Mouse (Mus musculus) heart, embryonic 14.5 days (tissue): ENCODE results near the gene Fam189b. TPM values are rescaled to one million over a fixed set of nuclear protein-coding genes. Genes with fewer than 3 reads are reported as not detected.

Source experiments
- ATAC-seq: fragments of 200-750 bp; cut with Nextera tagmentation; 2 replicates; pipeline ENCODE4 v1.8.0; 2017; ENCODE audit warnings: low read depth, moderate TSS enrichment; ENCODE audit not compliant: insufficient number of reproducible peaks, insufficient read depth, low FRiP score
- H3K27ac ChIP-seq, 2 experiments: fragments of 200-500 bp in 1 of 2; fragments of 300-500 bp in 1 of 2; sonication (generic) in 1 of 2; replicated peaks in 1 of 2; 2 replicates each; pipeline ENCODE4 v1.5.1; 2012 to 2014; ENCODE audit warnings: low read depth in 2 of 2, low read length in 2 of 2, control low read depth in 1 of 2, mild to moderate bottlenecking in 1 of 2, mixed read lengths in 1 of 2; ENCODE audit not compliant: control insufficient read depth in 1 of 2, insufficient read depth in 1 of 2
- H3K27me3 ChIP-seq: fragments of 300-500 bp; sonication (generic); 2 replicates; pipeline ENCODE4 v1.6.1; 2014; ENCODE audit warnings: mild to moderate bottlenecking, low read length, control low read depth; ENCODE audit not compliant: control insufficient read depth, insufficient read depth
- H3K36me3 ChIP-seq: fragments of 300-500 bp; sonication (generic); 2 replicates; pipeline ENCODE4 v1.6.1; 2014; ENCODE audit warnings: mild to moderate bottlenecking, control low read depth, low read length, mixed read lengths; ENCODE audit not compliant: control insufficient read depth, insufficient read depth
- H3K4me1 ChIP-seq, 2 experiments: fragments of 200-500 bp in 1 of 2; fragments of 300-500 bp in 1 of 2; sonication (generic) in 1 of 2; 2 replicates each; pipeline ENCODE4 v1.6.1; 2012 to 2014; ENCODE audit warnings: low read length in 2 of 2, control low read depth in 1 of 2, mixed read lengths in 1 of 2; ENCODE audit not compliant: control insufficient read depth in 2 of 2, insufficient read depth in 2 of 2
- H3K4me2 ChIP-seq: fragments of 300-500 bp; sonication (generic); 2 replicates; pipeline ENCODE4 v1.6.1; 2014; ENCODE audit warnings: mild to moderate bottlenecking, low read length
- H3K4me3 ChIP-seq, 2 experiments: fragments of 200-500 bp in 1 of 2; fragments of 300-500 bp in 1 of 2; sonication (generic) in 1 of 2; 2 replicates each; pipeline ENCODE4 v1.5.1; 2012 to 2014; ENCODE audit warnings: low read length in 2 of 2, mild to moderate bottlenecking in 2 of 2, control low read depth in 1 of 2, low read depth in 1 of 2, moderate library complexity in 1 of 2; ENCODE audit not compliant: control insufficient read depth in 1 of 2, insufficient read depth in 1 of 2
- H3K9ac ChIP-seq: fragments of 300-500 bp; sonication (generic); 2 replicates; pipeline ENCODE4 v1.6.1; 2014; ENCODE audit warnings: mild to moderate bottlenecking, low read length
- H3K9me3 ChIP-seq: fragments of 300-500 bp; sonication (generic); 2 replicates; pipeline ENCODE4 v1.6.1; 2016; ENCODE audit warnings: low read length, control low read depth; ENCODE audit not compliant: control insufficient read depth
- WGBS: fragments of 180-500 bp; shearing (Covaris S2); extraction: QIAGEN DNeasy Blood & Tissue Kit; methylation state at CpG from one replicate; pipeline ENCODE4 v1.1.7; 2014; 5-methylcytosine and 5-hydroxymethylcytosine counted together
- polyA plus RNA-seq: library from polyadenylated mRNA; unstranded; fragments of >200 nt; fragmentation: Nextera tagmentation; extraction: Ambion mirVana; gene quantifications from 2 replicates; pipeline ENCODE4 v1.2.1, GENCODE M21; 2014

Fam189b gene
- polyA plus RNA-seq, 1 experiment from 2014 or later, result 12.8 TPM

GRCm38 (mm10) chr3:89193853-89194252, 10.9 kb downstream of the Fam189b start:
- H3K36me3 ChIP-seq, result no peaks in the 10 kb centered on the region
- WGBS, result 87% methylated on average over 2 of the region's 2 CpGs
- no peak for ATAC-seq
- H3K9ac ChIP-seq, result no peak overlapping the region
- no peaks in the 10 kb centered on the region for H3K27me3 ChIP-seq
- H3K9me3 ChIP-seq, result no peaks in the 10 kb centered on the region
- no peak overlapping the region for H3K4me2 ChIP-seq
- peaks cover 4 to 9% of the 10 kb centered on the region in 2 experiments for H3K4me1 ChIP-seq
- H3K4me3 ChIP-seq, result no peak overlapping the region
- no peak overlapping the region for H3K27ac ChIP-seq

- H3K9me3 ChIP-seq, result no peaks in the 10 kb centered on the region
- H3K36me3 ChIP-seq, result no peaks in the 10 kb centered on the region
- H3K27ac ChIP-seq, result peak overlapping the region; percentile 72 to 81
- H3K4me1 ChIP-seq, result peaks cover 4 to 9% of the 10 kb centered on the region in 2 experiments
- 8% methylated on average over 33 of the region's 33 CpGs for WGBS
- peak overlapping the region; percentile 50 to 71 for H3K4me3 ChIP-seq
- ATAC-seq, result peak; percentile 93
- peak overlapping the region; percentile 84 for H3K4me2 ChIP-seq
- peak overlapping the region; percentile 82 for H3K9ac ChIP-seq
- H3K27me3 ChIP-seq, result no peaks in the 10 kb centered on the region
These were observed 13.3 kb downstream of the Fam189b start for GRCm38 (mm10) chr3:89195979-89196877.

- peaks cover 9% of the 10 kb centered on the region for H3K36me3 ChIP-seq
- no peak overlapping the region for H3K27ac ChIP-seq
- no peak overlapping the region for H3K4me2 ChIP-seq
- H3K4me1 ChIP-seq, result peaks cover 8 to 13% of the 10 kb centered on the region in 2 experiments
- 76% methylated on average over 3 of the region's 3 CpGs for WGBS
- no peaks in the 10 kb centered on the region for H3K9me3 ChIP-seq
- no peak for ATAC-seq
- H3K9ac ChIP-seq, result no peak overlapping the region
- no peak overlapping the region for H3K4me3 ChIP-seq
- H3K27me3 ChIP-seq, result no peaks in the 10 kb centered on the region
These were observed 16.9 kb downstream of the Fam189b start for GRCm38 (mm10) chr3:89199839-89200238.

- Histone ChIP-seq H3K27ac (peak within 1 kb of the TSS in 1 of 2 experiments; percentile 29; a peak in 2 of 4 replicates), H3K4me1 (peaks cover 4% of the 10 kb centered on the region in 2 experiments; a peak in 3 of 4 replicates), H3K9me3 (no peaks in the 10 kb centered on the region), H3K9ac (peak within 1 kb of the TSS; percentile 69), H3K4me2 (peak within 1 kb of the TSS; percentile 74), H3K4me3 (peak within 1 kb of the TSS; percentile 58 to 61), H3K36me3 (peaks cover 36% of the 10 kb centered on the region), H3K27me3 (no peaks in the 10 kb centered on the region)
- WGBS, result 23% methylated on average over 13 of the region's 13 CpGs
- ATAC-seq, result peak; percentile 79
These were observed 19.6 kb downstream of the Fam189b start, which contains the start of gene Gba for GRCm38 (mm10) chr3:89202253-89203141. TSS of gene Gba (plus strand) at chr3:89202928.

GRCm38 (mm10) chr3:89203142-89203514, 20.2 kb downstream of the Fam189b start:
- Histone ChIP-seq H3K27ac (peak overlapping the region in 1 of 2 experiments; percentile 29; a peak in 1 of 4 replicates), H3K4me2 (peak overlapping the region; percentile 74), H3K4me3 (peak overlapping the region; percentile 58 to 61), H3K36me3 (peaks cover 42% of the 10 kb centered on the region), H3K27me3 (no peaks in the 10 kb centered on the region), H3K4me1 (peaks cover 4% of the 10 kb centered on the region in 2 experiments; a peak in 3 of 4 replicates), H3K9me3 (no peaks in the 10 kb centered on the region), H3K9ac (peak overlapping the region; percentile 69)
- ATAC-seq, result no peak
- WGBS, result 26% methylated on average over 5 of the region's 5 CpGs

GRCm38 (mm10) chr3:89206079-89206478, 23.1 kb downstream of the Fam189b start:
- no peaks in the 10 kb centered on the region for H3K9me3 ChIP-seq
- peaks cover 4% of the 10 kb centered on the region in 2 experiments; a peak in 3 of 4 replicates for H3K4me1 ChIP-seq
- H3K9ac ChIP-seq, result no peak overlapping the region
- H3K36me3 ChIP-seq, result peaks cover 67% of the 10 kb centered on the region
- ATAC-seq, result no peak
- H3K27me3 ChIP-seq, result no peaks in the 10 kb centered on the region
- no peak overlapping the region for H3K27ac ChIP-seq
- WGBS, result 89% methylated on average over 7 of the region's 7 CpGs
- no peak overlapping the region for H3K4me2 ChIP-seq
- H3K4me3 ChIP-seq, result no peak overlapping the region

GRCm38 (mm10) chr3:89206695-89207094, 23.8 kb downstream of the Fam189b start:
- no peak for ATAC-seq
- H3K9me3 ChIP-seq, result no peaks in the 10 kb centered on the region
- H3K27ac ChIP-seq, result no peak overlapping the region
- no peak overlapping the region for H3K4me2 ChIP-seq
- H3K4me1 ChIP-seq, result peaks cover 4% of the 10 kb centered on the region in 2 experiments; a peak in 3 of 4 replicates
- no peak overlapping the region for H3K9ac ChIP-seq
- H3K27me3 ChIP-seq, result no peaks in the 10 kb centered on the region
- WGBS, result 83% methylated on average over 2 of the region's 2 CpGs
- peaks cover 70% of the 10 kb centered on the region for H3K36me3 ChIP-seq
- no peak overlapping the region for H3K4me3 ChIP-seq
